Mouse (Mus musculus) NIH3T3 (cell line): ENCODE results near the gene Git2.

Source experiments
- DNase-seq: peaks from one replicate; pipeline ENCODE4 v3.0.0-alpha.2; 2012; ENCODE audit warnings: low read depth

The Git2 gene

DNA sequence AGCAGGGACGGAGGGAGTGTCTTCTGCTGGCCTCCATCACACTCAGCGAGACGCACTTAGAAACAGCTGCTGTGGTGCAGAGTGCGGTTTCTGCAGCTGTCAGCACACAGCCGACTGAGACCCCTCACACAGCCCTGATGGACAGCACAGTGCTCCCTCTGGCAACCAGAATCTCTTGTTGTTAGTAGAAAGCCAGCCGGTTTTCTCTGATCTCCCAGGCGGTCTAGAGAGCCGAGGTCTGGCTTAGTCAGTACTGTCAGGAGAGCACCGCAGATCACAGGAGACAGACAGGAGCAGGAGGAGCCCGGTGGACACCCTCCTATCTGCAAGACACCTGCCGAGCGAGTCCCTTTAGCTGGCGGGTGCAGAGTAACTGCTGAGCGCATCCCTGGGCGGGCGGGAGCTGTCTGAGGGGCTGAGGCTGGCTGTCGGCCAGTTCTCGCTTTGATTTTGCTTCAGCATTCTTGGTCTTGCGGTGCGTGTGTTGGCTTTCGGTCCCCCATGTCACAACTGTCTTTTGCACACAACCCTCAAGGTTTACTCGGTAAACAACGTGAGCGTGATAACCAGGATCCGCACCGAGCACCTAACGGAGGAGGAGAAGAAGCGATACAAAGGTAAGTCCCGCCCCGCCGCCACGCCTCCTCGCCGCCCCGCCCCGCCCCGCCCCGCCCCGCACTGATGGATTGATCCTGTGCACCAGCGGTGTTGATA lies 21.1 kb upstream of the Git2 start:
- DNase-seq = no peak

DNA sequence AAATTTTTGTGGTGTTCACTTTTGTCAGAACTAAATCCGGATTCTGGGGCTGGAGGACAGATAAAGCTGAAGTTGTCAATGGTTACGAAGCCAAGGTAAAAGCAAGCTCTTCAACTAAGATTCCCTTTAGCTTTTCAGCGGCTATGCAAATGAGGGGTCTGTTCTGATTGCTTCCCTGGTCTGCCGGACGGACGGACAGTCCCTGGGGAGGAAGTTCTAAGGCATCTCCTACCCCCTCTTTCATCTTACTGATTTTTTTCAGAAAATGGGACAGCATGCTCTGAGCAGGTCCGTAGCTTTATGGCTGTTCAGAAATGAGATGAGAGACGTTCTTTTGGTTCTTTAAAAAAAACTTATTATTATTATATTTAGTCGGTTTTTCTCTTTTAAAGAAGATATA lies 20.3 kb upstream of the Git2 start:
- no peak for DNase-seq

DNA sequence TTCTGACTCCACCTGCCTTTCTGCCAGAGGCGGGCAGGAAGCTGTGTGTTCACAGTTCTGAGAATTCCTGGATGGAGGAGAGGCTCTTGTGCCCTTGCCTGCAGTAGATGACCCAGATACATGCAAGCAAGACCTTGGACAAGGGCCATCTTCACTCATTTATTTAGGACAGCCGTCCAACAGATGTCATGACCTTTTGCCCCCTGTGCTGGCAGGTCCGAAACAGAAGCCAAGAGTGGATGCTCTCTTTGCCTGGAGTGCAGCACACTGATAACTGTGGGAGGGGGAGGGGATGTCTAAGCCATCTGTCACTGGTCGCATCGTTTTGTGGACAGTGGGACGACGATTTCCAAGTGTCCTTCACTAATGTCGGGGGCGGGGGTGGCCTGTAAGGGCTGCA lies 19.9 kb upstream of the Git2 start:
- DNase-seq = no peak

DNA sequence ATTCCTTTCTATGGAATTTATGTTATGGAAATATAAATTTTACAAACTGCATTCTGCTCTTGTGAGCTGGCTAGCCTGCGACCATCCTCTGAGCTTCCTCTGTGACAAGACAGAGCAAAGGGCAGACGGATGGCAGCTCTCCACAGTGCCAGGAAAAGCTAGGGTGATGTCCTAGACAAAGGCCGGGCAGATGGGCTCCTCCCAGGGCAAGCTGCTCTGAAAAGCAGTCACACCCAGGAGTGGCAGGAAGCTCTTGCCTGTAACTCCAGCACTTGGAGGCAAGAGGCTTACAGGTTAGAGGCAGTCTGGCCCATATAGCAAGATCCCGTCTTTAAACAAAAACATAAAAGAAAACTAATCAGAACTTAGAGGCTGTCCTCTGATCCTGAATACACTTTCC lies 19.3 kb upstream of the Git2 start:
- no peak for DNase-seq

DNA sequence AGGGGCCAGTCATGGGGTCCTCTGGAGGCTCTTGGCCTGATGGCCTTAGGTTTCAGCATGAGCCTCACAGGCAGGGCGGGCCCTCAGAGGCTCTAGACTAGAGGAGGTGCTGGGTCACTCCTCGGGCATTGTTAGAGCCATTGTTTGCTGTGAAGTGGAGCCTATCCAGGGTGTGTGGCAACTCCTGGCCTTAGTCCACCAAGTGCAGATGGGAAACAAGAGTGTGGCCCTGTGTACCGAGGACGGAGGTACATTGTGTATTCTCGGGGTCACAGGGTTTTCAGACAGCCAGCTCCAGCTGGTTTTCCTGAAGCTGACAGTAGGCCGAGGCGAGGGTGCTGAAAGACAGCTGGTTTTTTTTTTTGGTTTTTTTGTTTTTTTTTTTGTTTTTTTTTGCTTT lies 18.0 kb upstream of the Git2 start:
- no peak for DNase-seq

DNA sequence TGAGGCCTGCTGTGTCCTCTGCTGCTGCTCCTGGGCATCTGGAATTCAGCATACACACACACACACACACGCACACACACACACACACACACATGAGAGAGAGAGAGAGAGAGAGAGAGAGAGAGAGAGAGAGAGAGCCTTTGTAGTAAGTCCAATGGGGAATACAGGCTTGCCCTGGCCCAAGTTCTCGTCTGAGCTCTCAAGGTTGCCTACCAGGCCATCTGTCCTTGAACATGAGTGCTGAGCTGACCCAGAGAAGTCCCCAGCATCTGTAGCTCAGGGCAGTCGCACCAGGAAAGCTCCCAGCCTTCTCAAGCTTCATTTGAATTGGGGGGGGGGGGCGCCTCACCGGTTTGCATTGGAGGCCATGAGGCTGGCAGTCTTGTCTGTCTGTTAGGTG lies 9.9 kb upstream of the Git2 start:
- DNase-seq = no peak

DNA sequence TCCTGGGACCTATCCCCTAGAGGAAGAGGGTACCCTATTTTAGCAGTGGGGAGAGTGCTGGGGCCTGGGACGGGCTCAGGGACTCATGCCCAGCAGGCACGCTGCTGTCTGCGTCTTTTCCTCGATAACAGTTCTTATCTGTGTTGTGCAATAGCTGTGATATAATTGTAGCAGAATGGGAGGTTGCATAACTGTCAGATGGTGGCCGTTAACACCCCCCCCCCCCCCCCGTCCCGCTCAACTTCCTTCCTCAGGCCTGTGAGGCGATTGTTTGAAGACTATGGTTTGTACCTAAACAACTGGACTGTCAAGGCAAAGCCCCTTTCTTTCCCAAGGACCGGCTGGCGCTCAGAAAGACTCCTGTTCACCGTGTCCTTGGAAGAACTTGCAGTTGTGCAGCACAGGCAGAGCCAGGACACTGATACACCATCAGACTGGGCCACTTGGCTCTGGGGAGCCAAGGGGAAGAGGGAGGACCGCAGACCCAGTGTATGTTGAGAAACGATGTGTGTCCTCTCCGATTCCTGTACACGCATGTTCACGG lies 9.4 kb upstream of the Git2 start:
- DNase-seq = peak; percentile 49

DNA sequence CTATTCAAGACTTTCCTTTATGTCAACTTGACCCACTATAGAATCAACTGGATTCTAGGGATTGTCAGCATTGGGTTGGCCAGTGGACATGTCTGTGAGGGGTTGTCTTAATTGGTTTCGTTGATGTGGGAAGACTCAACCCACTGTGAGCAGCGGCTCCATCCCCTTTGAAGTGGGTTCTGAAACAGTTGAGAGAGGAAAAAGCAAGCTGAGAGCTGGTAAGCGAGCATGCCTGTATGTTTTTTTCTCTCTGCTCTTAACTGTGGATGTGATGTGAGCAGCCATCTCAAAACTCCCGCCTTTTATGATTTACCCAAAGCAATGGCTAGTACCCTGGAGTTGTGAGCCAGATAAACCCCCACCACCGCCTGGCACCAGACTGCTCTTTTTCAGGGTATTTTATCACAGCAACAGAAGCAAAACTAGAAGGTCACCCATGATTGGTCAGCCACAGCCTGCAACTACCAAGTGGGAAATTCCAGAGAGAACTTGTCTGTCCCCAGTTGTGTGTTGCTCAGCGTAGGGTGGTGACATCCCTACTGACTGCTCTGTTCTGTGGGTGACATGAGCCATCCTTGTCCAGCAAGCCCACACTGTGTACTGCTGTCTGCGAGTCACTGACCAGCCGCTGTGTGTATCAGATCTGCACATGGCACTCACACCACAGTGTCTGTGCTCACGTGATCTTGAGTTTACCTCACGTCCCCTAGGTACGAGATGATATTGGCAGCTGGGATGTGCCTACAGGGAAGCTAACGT lies 8.3 kb upstream of the Git2 start:
- no peak for DNase-seq

DNA sequence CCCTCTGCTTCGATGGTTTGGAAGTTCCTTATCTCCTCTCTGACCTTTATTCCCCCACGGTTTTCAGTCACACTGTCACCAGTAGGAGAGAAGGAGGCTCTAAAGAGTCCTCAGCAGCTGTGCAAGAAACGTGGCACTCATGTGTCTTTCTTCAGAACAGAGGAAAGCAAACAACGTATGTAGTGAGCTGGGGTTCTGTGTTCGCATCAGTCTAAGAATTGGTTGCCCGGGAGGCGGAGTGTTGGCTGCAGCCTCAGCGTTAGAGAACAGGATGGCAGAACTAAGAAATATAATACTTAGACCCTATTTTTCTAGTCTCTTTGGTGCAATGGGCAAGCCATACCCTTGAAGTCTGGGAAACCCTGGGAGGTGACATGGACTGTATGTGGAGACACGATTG lies 7.7 kb upstream of the Git2 start:
- no peak for DNase-seq

DNA sequence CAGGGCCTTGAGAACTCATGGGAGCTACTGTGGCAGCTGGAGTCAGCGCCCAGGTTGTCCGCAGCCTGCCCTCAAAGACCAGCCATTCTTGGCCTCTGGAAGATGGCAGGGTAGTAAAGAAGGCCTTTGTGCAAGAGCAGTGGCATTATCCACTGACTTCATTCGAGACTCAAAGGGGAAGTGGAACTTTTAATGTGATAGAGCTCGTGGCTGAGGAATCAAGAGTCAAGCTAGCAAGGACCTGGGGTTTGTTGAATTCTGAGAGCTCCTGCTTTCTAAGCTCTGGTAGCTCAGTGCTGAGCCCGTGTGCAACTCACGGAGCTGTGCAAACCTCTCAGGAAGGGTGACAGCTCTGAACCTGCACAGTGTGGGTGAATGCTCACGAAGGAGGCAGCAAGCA lies 5.6 kb upstream of the Git2 start:
- DNase-seq = no peak

DNA sequence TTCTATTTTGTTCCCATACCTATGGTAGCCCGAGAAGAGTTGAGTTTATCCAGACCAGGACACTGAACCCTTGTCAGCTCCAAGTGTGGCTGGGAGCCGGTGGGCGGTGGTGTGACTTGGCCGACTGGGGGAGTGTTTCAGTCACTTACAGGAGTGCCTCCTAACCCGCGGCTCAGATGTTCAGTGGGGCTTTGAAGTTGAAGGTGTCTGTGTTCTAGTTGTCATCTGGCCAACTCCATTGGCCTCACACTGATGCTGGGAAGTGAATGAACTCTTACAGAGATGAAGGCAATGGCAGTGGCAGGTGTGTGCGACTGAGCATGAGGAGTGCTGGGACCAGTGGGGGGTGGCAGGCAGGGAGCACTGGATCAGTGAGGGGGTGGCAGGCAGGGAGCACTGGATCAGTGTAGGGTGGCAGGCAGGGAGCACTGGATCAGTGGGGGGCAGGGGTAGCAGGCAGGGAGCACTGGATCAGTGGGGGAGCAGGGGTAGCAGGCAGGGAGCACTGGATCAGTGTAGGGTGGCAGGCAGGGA lies 4.7 kb upstream of the Git2 start:
- no peak for DNase-seq

DNA sequence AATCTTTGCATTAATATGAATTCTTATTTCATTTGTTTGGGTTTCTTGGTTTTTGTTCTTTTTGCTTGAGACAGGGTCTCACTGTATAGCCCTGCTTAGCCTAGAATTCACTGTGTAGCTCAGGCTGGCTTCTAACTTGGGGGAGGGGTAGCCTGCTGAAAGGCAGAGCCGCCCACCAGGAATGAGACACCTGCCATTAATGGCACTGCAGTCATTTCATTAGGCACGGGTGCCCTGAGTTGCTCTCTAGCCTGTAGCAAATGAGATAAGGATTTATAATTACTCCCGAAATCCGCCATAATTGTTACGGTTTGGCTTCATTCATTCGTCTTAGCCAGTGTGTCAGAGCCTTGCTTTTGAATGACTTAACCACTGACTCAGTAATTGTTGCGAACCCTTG lies 857 bp upstream of the Git2 start:
- no peak for DNase-seq

DNA sequence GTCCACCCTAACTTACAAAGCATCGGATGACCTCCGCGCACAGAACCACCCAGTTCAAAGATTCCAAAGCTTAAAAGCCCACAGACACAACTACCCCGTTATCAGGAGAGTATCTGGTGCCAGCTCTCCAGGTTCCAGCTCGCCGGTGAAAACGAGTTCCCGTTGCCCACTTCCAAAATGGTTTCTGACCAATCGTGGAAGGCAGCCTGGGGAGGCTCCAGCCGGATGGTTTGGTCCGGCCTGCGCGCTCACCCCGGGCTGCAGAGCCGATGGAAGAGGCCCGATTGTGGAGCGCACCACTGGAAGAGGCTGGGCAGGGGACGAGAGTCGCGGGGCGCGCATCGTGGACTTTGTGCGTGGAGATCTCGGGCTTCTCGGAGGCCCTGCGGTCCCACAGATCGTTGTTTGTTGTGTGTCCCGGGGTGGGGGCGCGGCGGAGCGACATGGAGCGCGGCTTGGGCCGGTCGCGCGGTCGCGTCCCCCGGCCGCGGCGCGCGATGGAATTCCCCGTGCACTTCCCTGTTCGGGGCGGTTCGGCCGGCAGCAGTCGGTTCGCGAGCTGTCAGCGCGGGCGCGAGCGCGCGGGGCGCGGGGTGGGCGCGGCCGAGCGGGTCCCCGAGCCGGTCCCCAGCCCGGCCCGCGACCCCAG lies 790 bp downstream of the Git2 start, which contains the start of gene Ankrd13a:
Gene Ankrd13a (plus strand): TSS at position 275 of the 649 bp plus-strand sequence.
- peak; percentile 95 for DNase-seq

DNA sequence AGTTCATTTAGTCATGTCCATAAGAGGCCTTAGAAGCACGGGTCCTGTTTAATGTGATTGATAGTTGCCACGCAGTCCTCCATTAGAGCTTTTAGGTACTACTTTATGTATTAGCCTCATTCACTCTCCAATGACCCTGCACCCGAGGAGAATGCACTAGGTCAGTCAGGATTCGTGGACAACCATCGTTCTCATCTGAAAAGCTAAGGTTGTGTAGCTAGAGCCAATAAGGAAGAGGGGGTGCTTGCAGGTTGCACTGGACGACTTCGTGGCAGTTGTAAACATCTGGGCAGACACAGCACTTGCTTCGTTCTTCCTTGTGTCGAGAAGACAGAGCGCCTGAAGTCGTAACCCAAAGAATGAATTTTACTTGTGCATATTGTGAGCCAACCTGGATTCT lies 1.5 kb downstream of the Git2 start:
- DNase-seq = no peak

DNA sequence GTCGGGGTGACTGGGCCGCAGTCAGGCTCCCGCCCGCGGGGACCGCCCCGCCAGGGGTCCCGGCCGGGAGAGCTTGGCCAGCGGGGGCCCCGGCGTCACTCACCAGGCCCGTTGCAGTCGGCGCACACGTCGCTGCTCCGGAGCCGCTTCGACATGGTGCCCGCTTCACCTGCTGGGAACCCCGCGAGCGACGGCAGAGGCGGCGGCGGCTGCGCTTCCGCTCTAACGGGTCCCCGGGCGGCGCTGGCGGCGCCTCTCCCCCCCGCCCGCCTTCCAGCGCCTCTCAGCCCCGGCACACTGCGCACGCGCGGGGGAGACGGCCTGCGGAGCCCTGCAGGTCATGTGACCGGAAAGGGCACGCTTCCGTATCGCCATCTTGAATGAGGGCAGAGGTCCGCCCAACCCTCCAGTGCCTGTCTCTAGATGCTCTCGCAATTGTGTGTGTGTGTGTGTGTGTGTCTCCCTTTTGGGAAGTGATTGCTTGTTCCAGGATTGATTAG lies 2.1 kb downstream of the Git2 start:
- DNase-seq = peak; percentile 98

DNA sequence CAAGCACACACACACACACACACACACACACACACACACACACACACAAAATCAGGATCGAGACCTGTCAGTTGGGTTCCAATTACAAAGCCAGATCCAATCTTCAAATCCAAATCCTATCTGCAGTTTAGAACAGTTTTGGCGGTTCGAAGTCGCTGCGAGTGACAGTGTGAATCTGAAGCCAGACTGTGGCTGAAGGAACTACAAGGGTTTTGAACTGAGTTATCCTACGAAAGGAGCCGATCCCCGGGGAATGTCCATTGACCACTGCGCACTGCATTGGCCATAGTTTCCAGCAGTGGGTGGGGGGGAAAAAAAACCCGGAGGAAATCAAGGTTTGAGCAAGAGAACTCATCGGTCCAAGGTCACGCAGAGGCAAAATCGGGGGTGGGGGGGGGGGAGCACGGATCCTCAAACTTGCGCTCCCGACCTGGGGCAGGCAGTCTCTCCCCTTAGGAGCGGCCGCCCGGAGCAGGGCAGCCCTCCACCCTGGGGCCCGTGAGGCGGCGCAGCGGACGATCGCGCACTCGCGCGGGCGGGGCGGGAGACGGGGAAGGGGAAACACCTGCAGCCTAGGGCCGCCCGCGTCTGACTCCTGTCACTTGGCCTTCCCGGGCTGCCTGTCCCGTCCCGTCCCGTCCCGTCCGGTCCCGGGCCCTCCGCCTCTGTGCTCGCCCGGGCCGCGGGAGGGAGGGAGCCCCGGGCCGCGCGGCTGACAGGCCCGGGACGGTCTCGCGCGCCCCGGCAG lies 2.7 kb downstream of the Git2 start:
- DNase-seq = peak; percentile 61

DNA sequence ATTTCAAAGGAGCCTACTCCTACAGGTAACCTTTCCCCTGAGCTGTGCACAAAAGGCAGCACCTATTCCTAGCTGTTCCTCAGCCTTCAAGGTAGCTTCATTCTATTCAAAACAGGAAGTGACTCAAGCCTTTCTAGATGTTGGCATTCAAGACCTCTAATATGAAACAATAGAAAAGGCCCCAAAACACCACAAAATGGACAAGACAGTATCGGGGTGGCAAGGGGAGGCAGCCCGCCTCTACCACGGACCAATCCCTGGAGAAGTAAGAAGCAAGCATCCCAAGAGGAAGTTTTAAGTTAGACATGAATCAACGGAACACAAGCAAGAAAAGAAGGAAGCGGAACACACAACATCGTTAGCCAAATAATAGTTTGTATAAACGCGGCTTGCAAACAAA lies 3.5 kb downstream of the Git2 start:
- DNase-seq = no peak

DNA sequence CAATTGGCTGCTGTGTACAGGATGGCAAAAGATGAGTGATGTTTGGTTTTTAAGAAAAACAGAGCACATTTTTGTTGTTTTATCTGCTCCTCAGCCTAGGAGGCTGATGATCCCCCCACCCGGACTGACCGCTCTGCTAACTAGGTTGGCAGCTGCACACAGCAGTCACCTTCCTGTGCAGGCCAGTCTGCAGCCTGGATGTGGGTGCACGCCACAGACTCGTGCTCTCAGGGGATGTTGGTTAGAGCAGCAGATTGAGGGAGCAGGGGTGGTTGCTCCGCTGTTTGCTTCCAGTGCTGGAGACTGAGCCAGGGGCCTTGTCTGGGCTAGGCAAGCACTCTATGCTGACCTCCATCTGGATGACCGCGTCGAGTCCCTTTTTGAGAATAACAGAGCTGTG lies 5.5 kb downstream of the Git2 start:
- no peak for DNase-seq

DNA sequence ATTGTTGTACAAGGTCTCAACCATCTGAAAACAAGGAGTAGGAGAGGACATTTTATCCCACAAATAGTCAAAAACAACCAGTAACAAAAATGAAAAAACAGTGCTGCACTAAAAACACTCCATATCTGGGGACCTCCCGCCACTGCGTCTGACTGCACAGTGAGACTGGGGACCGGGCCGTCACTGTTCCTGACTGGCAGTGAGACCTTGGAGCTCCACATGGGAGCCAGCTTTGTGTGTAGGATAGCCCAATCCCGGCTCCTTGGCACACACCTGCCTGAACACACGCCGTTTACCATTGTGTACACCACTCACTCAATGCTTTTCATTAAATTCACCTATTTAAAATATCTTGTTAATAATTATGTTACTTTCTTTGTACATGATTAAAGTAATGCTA lies 8.1 kb downstream of the Git2 start:
- no peak for DNase-seq

DNA sequence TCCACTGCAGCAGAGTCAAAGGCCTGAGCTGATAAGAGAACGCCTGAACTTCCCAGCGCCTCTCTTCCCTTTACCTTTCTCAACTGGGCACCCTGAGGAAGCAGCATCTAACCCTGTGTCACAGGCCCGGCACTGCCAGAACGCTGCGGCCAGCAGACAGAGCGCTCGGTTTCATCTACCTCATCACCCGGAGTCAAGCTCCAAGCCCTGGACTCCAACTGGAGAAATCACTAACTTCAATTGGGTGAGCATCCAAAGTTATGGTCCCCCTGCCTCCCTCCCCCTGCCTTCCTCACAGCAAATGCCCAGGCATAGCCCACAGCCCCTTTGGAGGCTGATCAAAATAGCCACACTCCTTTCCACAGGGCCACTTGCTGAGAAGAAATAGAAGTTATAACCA lies 8.6 kb downstream of the Git2 start:
- no peak for DNase-seq

DNA sequence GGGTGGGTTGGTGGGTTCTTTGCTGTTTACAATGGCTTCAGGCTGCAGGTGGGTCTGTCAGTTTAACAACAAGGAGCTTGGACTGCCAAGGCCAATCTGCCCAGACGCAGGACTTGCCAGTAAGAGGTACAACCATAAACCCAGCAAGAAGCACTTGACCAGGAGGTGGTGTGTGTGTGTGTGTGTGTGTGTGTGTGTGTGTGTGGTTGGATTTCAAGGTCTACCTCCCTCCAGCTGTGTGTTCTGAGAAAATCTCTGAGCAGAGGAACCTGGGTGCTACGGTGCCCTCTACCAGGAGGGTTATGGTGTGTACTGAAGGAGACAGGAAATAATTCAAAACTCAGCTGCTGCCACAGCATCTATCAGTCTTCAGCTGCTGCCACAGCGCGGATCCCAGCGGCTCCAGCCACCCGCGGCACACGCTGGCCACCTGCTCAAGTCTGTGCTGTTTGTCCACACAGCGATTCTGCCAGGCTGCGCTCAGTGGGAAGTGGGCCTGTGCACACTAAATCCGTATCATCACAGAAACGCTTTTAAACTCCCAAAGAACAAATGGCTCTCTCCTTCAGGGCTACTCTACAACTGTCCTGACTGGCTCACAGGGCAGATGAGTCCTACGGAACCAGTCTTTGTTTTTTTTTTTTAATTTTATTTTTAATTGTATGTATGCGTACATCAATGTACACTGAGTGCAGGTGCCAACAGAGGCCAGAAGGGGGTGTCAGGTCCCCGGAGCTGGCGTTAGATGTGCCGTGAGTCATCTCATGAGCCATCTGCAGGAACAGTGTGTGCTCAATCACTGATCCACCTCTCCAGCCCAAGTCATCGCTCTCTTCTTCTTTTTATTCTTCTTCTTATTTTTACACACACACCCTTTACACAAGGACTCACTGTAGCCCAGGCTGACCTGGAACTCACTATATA lies 10.2 kb downstream of the Git2 start:
- DNase-seq = peak; percentile 42
